Mouse (Mus musculus) limb, embryonic 11.5 days (tissue): ENCODE results near the gene Pcnx2. TPM values are rescaled to one million over a fixed set of nuclear protein-coding genes. Genes with fewer than 3 reads are reported as not detected.

Experiments
- ATAC-seq: fragments of 200-750 bp; cut with Nextera tagmentation; 2 replicates; pipeline ENCODE4 v1.8.0; 2017; ENCODE audit warnings: low read depth; ENCODE audit not compliant: insufficient number of reproducible peaks, low FRiP score, low TSS enrichment
- DNase-seq: peaks from one replicate; pipeline ENCODE4 v3.0.0-alpha.2; 2015; ENCODE audit warnings: low spot score
- H3K27ac ChIP-seq: fragments of 300-500 bp; sonication (generic); replicated peaks from 2 replicates; pipeline ENCODE4 v1.5.1; 2014; ENCODE audit warnings: low read depth, mild to moderate bottlenecking, low read length
- H3K27me3 ChIP-seq: fragments of 300-500 bp; sonication (generic); 2 replicates; pipeline ENCODE4 v1.6.1; 2014; ENCODE audit warnings: mild to moderate bottlenecking, low read length, mixed read lengths; ENCODE audit not compliant: control insufficient read depth, insufficient read depth
- H3K36me3 ChIP-seq: fragments of 300-500 bp; sonication (generic); 2 replicates; pipeline ENCODE4 v1.6.1; 2014; ENCODE audit warnings: mild to moderate bottlenecking, low read length, moderate library complexity, mixed read lengths; ENCODE audit not compliant: control insufficient read depth, insufficient read depth
- H3K4me1 ChIP-seq: fragments of 300-500 bp; sonication (generic); 2 replicates; pipeline ENCODE4 v1.6.1; 2014; ENCODE audit warnings: low read length, mixed read lengths; ENCODE audit not compliant: control insufficient read depth, insufficient read depth
- H3K4me2 ChIP-seq: fragments of 300-500 bp; sonication (generic); 2 replicates; pipeline ENCODE4 v1.6.1; 2014; ENCODE audit warnings: low read depth, mild to moderate bottlenecking, moderate library complexity; ENCODE audit not compliant: severe bottlenecking
- H3K4me3 ChIP-seq: fragments of 300-500 bp; sonication (generic); 2 replicates; pipeline ENCODE4 v1.5.1; 2014; ENCODE audit warnings: low read depth, low read length
- H3K9ac ChIP-seq: fragments of 300-500 bp; sonication (generic); 2 replicates; pipeline ENCODE4 v1.6.1; 2014; ENCODE audit warnings: mild to moderate bottlenecking, low read length
- H3K9me3 ChIP-seq: fragments of 300-500 bp; sonication (generic); 2 replicates; pipeline ENCODE4 v1.6.1; 2016; ENCODE audit warnings: low read length; ENCODE audit not compliant: control insufficient read depth
- WGBS: fragments of 180-500 bp; shearing (Covaris S2); extraction: QIAGEN DNeasy Blood & Tissue Kit; methylation state at CpG from one replicate; pipeline ENCODE4 v1.1.7; 2014; 5-methylcytosine and 5-hydroxymethylcytosine counted together
- polyA plus RNA-seq: library from polyadenylated mRNA; unstranded; fragments of >200 nt; fragmentation: Nextera tagmentation; extraction: Ambion mirVana; gene quantifications from 2 replicates; pipeline ENCODE4 v1.2.1, GENCODE M21; 2014

Pcnx2 gene
- polyA plus RNA-seq, 1 experiment from 2014 or later: not detected

DNA sequence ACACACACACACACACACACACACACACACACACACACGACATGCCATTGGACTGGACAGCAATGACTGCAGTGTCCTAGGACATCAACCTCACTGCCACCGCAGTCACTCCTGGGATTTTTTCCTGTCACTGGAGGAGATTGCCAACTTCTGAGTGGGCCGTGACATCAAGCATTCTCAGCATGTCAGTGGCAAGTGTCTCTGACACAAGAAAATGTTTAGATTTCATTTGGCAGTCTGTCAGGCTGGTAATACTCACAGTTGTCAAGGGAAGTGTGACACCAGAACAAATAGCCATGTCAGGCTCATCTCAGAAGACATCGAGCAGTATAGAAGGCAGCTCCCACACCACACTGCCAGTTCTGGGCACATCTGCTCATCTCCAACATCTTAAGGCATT, 17.7 kb downstream of the Pcnx2 start:
- ATAC-seq (no peak), DNase-seq (no peak)
- no peak overlapping the region for H3K4me3 ChIP-seq
- H3K36me3 ChIP-seq: no peaks in the 10 kb centered on the region
- H3K27me3 ChIP-seq: no peaks in the 10 kb centered on the region
- H3K27ac ChIP-seq: no peak overlapping the region
- H3K9ac ChIP-seq: no peak overlapping the region
- 92% methylated on average over 4 of the region's 4 CpGs for WGBS
- H3K9me3 ChIP-seq: no peaks in the 10 kb centered on the region
- H3K4me2 ChIP-seq: no peak overlapping the region
- no peaks in the 10 kb centered on the region for H3K4me1 ChIP-seq

DNA sequence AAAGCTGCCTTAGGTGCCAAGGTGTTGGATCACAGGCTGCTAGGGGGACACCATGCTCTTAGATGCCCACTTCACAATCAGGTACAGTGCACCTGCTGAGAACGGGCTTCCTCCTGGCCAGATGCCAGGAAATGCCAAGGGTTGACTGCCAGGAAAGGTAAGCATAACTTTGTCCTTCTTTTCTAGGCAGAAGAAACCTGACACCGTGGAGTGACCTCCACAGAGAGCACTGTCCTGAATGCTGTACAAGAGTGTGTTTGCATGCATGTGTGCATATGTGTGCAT, 24.9 kb downstream of the Pcnx2 start:
- Histone ChIP-seq H3K4me3 (no peak overlapping the region), H3K36me3 (no peaks in the 10 kb centered on the region), H3K9me3 (no peaks in the 10 kb centered on the region), H3K4me1 (peaks cover 19% of the 10 kb centered on the region), H3K27ac (0 out of 2 replicates have a peak overlapping the region, but pooled peaks have one; percentile 14), H3K4me2 (no peak overlapping the region), H3K27me3 (no peaks in the 10 kb centered on the region), H3K9ac (no peak overlapping the region)
- DNase-seq (no peak), ATAC-seq (no peak)
- WGBS: 80% methylated on average over 2 of the region's 2 CpGs

DNA sequence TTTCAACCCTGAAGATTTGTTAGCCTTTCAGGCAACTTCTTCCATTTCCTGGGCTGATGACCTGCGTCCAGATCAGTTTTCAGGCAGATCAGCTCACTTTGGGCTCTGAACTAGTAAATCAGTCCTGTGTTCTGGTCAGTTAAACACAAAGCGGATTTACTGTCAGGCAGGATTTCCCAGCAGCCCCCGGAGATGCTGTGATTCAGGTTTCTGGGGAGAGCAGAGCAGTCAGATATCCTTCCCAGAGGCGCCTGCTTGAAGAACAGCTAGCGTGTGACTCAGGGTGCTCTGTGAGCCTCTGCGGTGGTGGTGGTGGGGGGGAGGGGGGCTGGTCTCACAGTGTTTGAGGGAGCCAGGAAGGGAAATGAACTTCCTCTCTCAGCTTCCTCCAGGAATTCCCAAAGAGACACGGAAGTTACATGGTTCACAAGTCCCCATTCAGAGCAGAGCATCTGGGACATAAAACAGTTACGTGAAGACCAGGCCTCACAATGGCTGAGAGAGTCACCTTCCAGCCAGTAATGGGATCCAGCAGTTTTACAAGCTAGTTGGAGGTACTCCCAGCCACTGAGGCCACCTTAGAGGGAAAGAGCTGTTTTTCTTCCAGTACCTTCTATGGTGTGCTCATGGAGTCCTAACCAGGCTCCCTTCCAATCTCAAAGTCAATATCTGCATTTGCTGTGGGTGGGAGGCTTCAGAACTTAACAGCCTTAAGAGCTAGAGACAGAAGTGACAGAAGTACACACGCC, 25.4 kb downstream of the Pcnx2 start:
- Histone ChIP-seq H3K27me3 (no peaks in the 10 kb centered on the region), H3K4me3 (no peak overlapping the region), H3K9me3 (no peaks in the 10 kb centered on the region), H3K27ac (0 out of 2 replicates have a peak overlapping the region, but pooled peaks have one; percentile 14), H3K36me3 (no peaks in the 10 kb centered on the region), H3K4me1 (peaks cover 19% of the 10 kb centered on the region), H3K4me2 (no peak overlapping the region), H3K9ac (no peak overlapping the region)
- ATAC-seq (no peak), DNase-seq (no peak)
- WGBS: 42% methylated on average over 9 of the region's 9 CpGs

DNA sequence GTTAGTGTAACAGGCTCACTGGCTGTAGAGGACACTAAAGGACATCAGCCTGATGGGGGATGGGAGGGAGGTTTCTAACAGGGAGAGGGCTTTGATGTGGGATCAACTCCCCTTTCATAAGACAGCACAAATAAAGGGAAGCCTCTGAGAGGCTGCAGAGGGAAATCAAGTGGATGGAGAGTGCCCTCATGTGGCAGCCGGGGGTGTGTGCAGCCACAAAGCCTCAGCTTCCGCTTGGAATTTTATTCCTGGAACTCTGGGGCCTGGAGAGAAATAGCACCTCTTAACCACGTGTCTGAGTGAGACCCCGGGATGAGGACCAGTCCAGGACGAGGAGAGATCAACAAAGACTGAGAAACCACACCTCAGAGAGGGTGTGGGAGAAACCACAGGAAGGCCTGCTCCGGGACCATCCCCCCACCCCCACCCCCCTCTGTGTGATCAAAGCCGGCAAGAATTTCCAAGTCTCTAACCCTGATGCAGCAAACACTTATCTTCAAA, 27.2 kb downstream of the Pcnx2 start:
- DNase-seq: peak; percentile 88
- H3K4me2 ChIP-seq: no peak overlapping the region
- H3K36me3 ChIP-seq: no peaks in the 10 kb centered on the region
- no peaks in the 10 kb centered on the region for H3K27me3 ChIP-seq
- peak; percentile 49; the same call in 1 of the 2 replicates for ATAC-seq
- H3K9ac ChIP-seq: no peak overlapping the region
- no peak overlapping the region for H3K27ac ChIP-seq
- no peaks in the 10 kb centered on the region for H3K9me3 ChIP-seq
- 2% methylated on average over 7 of the region's 7 CpGs for WGBS
- H3K4me3 ChIP-seq: no peak overlapping the region
- peaks cover 19% of the 10 kb centered on the region for H3K4me1 ChIP-seq

DNA sequence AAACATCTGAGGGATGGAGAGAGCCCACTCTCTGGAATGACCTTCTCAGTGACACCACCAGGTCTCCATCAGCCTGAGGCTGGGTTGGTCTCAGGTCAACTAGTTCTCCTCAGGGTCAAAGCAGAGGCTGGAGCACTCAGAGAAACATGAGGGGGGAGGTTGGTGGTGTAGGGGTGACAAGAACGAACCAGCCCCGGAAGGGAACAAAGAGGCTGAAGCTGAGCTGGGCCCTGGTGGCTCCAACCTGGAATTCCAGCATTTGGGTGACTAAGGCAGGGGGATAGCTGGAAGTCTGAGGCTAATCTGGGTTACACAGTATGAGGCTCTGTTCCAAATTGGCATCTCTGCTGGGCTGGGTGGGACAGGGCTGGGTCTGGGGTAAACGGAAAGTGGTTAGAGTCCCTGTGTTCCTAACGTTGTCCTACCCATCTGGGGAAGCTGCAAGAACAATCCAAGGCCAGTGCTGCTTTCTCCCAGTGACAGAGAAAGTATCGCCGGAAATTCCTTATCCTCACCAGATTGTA, 27.9 kb downstream of the Pcnx2 start:
- Histone ChIP-seq H3K4me2 (no peak overlapping the region), H3K4me3 (no peak overlapping the region), H3K9ac (no peak overlapping the region), H3K27me3 (no peaks in the 10 kb centered on the region), H3K36me3 (no peaks in the 10 kb centered on the region), H3K4me1 (peaks cover 19% of the 10 kb centered on the region), H3K9me3 (no peaks in the 10 kb centered on the region), H3K27ac (no peak overlapping the region)
- DNase-seq: no peak
- 29% methylated on average over 6 of the region's 6 CpGs for WGBS
- no peak for ATAC-seq

DNA sequence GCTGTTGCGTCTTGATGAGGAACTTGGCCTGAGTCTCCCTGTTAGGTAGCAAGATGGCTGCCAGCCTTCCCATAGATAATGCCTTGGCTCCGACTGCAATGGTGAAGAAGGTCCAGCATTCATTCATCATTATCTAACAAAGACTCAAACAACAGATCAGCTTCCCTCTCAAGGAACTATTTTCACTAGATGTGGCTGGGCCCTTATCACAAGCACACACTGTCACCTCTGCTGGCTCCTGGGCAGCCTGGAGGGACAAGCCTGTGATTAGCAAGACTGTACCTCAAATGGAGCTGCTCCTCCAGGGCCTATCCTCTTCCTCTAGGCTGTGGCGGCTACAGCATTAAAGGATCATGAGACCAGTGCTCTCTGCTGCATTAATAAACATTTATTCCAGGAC, 28.4 kb downstream of the Pcnx2 start:
- Histone ChIP-seq H3K4me3 (no peak overlapping the region), H3K9ac (no peak overlapping the region), H3K27me3 (no peaks in the 10 kb centered on the region), H3K4me1 (peaks cover 19% of the 10 kb centered on the region), H3K9me3 (no peaks in the 10 kb centered on the region), H3K36me3 (no peaks in the 10 kb centered on the region), H3K4me2 (no peak overlapping the region), H3K27ac (no peak overlapping the region)
- DNase-seq: no peak
- 91% methylated on average over 3 of the region's 3 CpGs for WGBS
- no peak for ATAC-seq

DNA sequence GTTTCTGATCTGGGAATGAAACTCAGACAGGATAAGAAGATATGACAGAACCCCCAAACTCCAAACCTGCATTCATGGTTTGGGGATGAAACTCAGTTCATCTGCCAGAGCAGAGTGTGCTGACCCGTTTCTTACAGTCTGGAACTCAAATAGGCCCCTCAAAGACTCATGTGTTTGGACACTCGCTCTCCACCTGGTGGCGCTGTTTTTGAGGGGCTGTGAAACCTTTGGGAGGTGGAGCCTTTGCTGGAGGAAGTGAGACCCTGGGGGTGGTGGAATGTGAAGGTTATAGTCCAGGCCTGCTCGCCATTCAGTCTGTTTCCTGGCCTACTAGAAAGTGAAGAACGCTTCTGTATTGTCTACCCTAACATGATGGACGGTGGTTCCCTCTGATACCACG, 29.6 kb downstream of the Pcnx2 start:
- 70% methylated on average over 7 of the region's 7 CpGs for WGBS
- ATAC-seq: no peak

DNA sequence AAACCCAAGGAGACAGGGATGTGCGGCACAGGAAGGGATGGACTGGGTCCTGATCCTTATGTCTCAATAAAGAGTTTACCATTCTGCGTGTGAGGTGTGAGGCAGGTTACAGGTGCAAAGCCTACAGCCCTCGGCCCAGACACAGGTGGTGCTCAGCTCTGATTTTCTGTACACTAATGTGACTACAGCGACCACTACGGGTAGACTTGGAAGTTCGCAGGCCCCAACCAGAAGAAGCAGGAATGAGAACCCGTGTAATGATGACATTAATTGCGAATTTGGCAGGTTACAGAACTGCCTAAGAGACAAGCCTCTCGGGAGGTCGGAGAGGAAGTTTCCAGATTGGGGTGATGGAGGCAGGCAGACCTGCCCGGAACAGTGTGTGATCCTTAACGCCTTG, 32.0 kb downstream of the Pcnx2 start:
- ATAC-seq: no peak
- WGBS: 76% methylated on average over 12 of the region's 12 CpGs
- Histone ChIP-seq H3K4me3 (no peak overlapping the region), H3K27ac (no peak overlapping the region), H3K4me1 (peaks cover 8% of the 10 kb centered on the region), H3K36me3 (no peaks in the 10 kb centered on the region), H3K4me2 (no peak overlapping the region), H3K27me3 (no peaks in the 10 kb centered on the region), H3K9me3 (no peaks in the 10 kb centered on the region), H3K9ac (no peak overlapping the region)
- DNase-seq: no peak

More for the DNA sequence above, 29.6 kb downstream of the Pcnx2 start:
- no peaks in the 10 kb centered on the region for H3K27me3 ChIP-seq
- no peak overlapping the region for H3K27ac ChIP-seq
- H3K9ac ChIP-seq: no peak overlapping the region
- no peaks in the 10 kb centered on the region for H3K9me3 ChIP-seq
- no peaks in the 10 kb centered on the region for H3K36me3 ChIP-seq
- DNase-seq: no peak
- H3K4me3 ChIP-seq: no peak overlapping the region
- H3K4me1 ChIP-seq: peaks cover 19% of the 10 kb centered on the region
- H3K4me2 ChIP-seq: no peak overlapping the region
